Mouse (Mus musculus) neural tube, embryonic 13.5 days (tissue): Measurements from ENCODE around the gene Rnf43. TPM values are rescaled to one million over a fixed set of nuclear protein-coding genes. Genes with fewer than 3 reads are reported as not detected.

Experiments used
- ATAC-seq: fragments of 200-750 bp; cut with Nextera tagmentation; 2 replicates; pipeline ENCODE4 v1.8.0; 2017; ENCODE audit warnings: low read depth, mild to moderate bottlenecking, moderate TSS enrichment, moderate library complexity
- H3K27ac ChIP-seq: fragments of 300-500 bp; sonication (generic); replicated peaks from 2 replicates; pipeline ENCODE4 v1.5.1; 2015; ENCODE audit warnings: moderate library complexity, mild to moderate bottlenecking, inconsistent platforms
- H3K27me3 ChIP-seq: fragments of 300-500 bp; sonication (generic); 2 replicates; pipeline ENCODE4 v1.6.1; 2015; ENCODE audit warnings: mild to moderate bottlenecking, inconsistent platforms
- H3K36me3 ChIP-seq: fragments of 300-500 bp; sonication (generic); 2 replicates; pipeline ENCODE4 v1.6.1; 2015; ENCODE audit warnings: mild to moderate bottlenecking, inconsistent platforms
- H3K4me1 ChIP-seq: fragments of 300-500 bp; sonication (generic); replicated peaks from 2 replicates; pipeline ENCODE4 v1.6.1; 2015; ENCODE audit warnings: inconsistent platforms
- H3K4me2 ChIP-seq: fragments of 300-500 bp; sonication (generic); 2 replicates; pipeline ENCODE4 v1.6.1; 2015; ENCODE audit warnings: inconsistent platforms, mild to moderate bottlenecking, moderate library complexity
- H3K4me3 ChIP-seq: fragments of 300-500 bp; sonication (generic); 2 replicates; pipeline ENCODE4 v1.5.1; 2015; ENCODE audit warnings: mild to moderate bottlenecking, inconsistent platforms
- H3K9ac ChIP-seq: fragments of 300-500 bp; sonication (generic); 2 replicates; pipeline ENCODE4 v1.6.1; 2015; ENCODE audit warnings: moderate library complexity, mild to moderate bottlenecking, inconsistent platforms
- H3K9me3 ChIP-seq: fragments of 300-500 bp; sonication (generic); 2 replicates; pipeline ENCODE4 v1.6.1; 2016; ENCODE audit warnings: inconsistent platforms
- WGBS: fragments of 180-500 bp; shearing (Covaris S2); methylation state at CpG from one replicate; pipeline ENCODE4 v1.1.7; 2015; 5-methylcytosine and 5-hydroxymethylcytosine counted together
- polyA plus RNA-seq: library from polyadenylated mRNA; unstranded; fragments of >200 nt; fragmentation: Nextera tagmentation; extraction: Ambion mirVana; gene quantifications from 2 replicates; pipeline ENCODE4 v1.2.1, GENCODE M21; 2015

Gene Rnf43
- polyA plus RNA-seq, 1 experiment from 2014 or later = 0.68 TPM

GRCm38 (mm10) chr11:87759609-87760005 lies 97.1 kb downstream of the Rnf43 start:
- no peak for ATAC-seq
- Histone ChIP-seq H3K9ac (peak overlapping the region; percentile 85; the same call in 1 of the 2 replicates), H3K4me2 (peak overlapping the region; percentile 96), H3K9me3 (no peaks in the 10 kb centered on the region), H3K36me3 (no peaks in the 10 kb centered on the region), H3K27ac (peak overlapping the region; percentile 88), H3K4me1 (peaks cover 49% of the 10 kb centered on the region), H3K27me3 (peaks cover 28% of the 10 kb centered on the region), H3K4me3 (no peak overlapping the region)
- WGBS = 12% methylated on average over 3 of the region's 3 CpGs

DNA sequence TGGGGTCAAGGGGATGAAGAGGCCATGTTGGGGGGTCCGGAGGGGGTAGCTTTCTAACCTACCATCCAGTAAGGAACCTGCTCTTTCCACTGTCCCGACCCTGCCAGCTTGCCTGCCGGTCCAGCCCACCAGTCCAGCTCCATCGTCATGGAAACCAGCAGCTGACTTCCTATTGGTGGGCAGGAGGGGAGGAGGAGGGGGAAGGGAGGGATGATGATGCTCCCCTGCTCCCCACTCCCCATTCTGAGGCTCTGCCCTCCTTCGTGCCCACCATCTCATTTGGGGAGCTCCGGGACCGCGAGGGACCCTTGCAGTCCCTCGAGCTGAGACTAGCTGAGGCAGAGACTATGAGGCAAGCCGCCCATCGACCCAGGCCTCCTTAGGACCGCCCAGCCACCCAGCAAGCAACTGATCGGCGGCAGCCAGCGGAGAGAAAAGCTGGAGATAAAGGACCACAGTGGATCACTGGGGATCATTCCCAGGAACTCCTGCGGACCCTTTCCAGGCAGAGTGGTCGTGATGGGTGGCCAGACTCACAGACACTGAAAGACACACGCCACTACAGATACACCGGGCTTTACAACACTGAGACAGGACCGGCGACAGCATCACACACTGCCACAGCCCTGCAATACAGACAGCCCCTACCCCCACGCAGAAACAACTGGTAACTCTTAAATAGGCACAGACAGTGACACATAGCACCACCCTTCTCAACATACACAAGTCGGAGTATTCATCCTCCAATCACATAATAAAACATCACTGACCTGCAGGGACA lies 98.0 kb downstream of the Rnf43 start, which contains the start of gene Tspoap1:
TSS of gene Tspoap1 (plus strand) at position 241 of the 781 bp plus-strand sequence.
- H3K4me2 ChIP-seq = peak within 1 kb of the TSS; percentile 96
- H3K4me3 ChIP-seq = peak within 1 kb of the TSS; percentile 68
- H3K27me3 ChIP-seq = peaks cover 37% of the 10 kb centered on the region
- ATAC-seq = peak; percentile 78
- no peaks in the 10 kb centered on the region for H3K9me3 ChIP-seq
- H3K4me1 ChIP-seq = peaks cover 58% of the 10 kb centered on the region
- H3K27ac ChIP-seq = peak within 1 kb of the TSS; percentile 88
- 6% methylated on average over 23 of the region's 23 CpGs for WGBS
- no peaks in the 10 kb centered on the region for H3K36me3 ChIP-seq
- peak within 1 kb of the TSS; percentile 85 for H3K9ac ChIP-seq

DNA sequence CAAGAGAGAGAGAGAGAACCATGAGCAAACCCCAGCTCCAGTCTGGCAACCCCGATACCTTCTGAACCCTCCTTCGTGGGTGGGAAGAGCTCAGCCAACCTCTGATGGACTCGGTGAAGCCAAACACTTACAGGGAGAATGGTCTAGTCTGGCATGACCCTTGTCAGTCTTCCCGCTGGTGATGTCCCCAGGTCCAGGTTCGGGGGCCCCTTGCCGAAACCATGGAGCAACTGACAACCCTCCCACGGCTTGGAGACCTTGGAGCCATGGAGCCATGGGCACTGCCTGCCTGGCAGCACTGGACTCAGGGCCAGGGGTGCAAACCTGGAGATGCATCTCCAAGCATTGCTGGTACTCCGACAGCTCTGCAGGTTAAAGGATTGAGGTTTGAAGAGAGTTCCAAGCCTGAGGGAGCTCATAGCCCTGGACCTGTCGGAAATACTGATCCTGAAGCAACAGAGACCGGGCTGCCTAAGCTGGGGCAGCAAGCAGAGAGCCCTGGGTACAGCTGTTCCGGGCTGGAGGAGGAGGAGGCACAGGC lies 98.7 kb downstream of the Rnf43 start:
- H3K9ac ChIP-seq = peak overlapping the region; percentile 85
- H3K4me3 ChIP-seq = peak overlapping the region; percentile 68
- peaks cover 59% of the 10 kb centered on the region for H3K4me1 ChIP-seq
- WGBS = 60% methylated on average over 11 of the region's 11 CpGs
- H3K9me3 ChIP-seq = no peaks in the 10 kb centered on the region
- H3K36me3 ChIP-seq = 0 out of 2 replicates have a peak, but pooled peaks cover under 1% of the 10 kb centered on the region
- H3K27me3 ChIP-seq = peaks cover 45% of the 10 kb centered on the region
- H3K4me2 ChIP-seq = peak overlapping the region; percentile 96
- no peak for ATAC-seq
- no peak overlapping the region; the same call in 1 of the 2 replicates for H3K27ac ChIP-seq

DNA sequence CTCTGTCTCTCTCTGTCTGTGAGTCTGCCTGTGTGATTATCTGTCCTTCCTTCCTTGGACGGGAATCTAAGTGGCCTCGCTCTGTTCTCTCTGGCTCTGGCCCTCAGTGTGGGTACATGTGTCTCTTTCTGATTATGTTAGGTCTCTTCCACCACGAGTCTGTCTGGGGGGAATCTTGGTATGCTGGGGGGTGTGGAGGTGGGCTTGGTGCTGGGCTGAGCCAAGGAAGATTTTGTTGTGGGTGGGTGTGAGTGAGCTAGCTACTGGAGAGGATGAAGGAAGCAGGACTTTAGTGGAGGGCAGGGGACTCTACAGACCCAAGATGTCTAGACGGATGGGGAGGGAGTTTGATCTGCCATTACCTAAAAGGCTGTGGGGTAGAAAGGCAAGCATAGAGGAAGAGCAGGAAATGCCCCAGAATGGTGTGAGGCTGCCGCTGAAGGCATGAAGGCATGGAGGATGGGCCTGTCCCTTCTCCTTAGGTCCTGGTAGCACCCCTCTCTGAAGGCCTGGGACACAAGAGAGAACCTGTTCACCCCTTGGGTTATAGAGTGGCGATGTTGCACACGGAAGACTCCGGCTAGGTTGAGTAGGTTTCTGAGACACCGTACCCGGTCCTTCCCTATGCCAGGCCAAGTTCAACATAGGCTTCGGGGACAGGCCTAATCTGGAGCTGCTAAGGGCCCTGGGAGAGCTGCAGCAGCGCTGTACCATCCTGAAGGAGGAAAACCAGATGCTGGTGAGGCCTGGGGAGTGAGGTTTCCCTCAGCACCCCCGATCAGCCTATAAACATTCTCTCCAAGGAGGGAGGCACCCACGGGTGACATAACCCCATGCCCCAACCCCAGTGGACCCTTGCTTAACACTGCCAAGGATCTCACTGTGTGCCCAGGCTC lies 99.5 kb downstream of the Rnf43 start:
- peak overlapping the region; percentile 96 for H3K4me2 ChIP-seq
- H3K4me1 ChIP-seq = peaks cover 59% of the 10 kb centered on the region
- H3K4me3 ChIP-seq = peak overlapping the region; percentile 68
- H3K9ac ChIP-seq = peak overlapping the region; percentile 85
- no peak for ATAC-seq
- 75% methylated on average over 14 of the region's 14 CpGs for WGBS
- peak overlapping the region; percentile 84; the same call in 1 of the 2 replicates for H3K27ac ChIP-seq
- H3K9me3 ChIP-seq = no peaks in the 10 kb centered on the region
- H3K36me3 ChIP-seq = 0 out of 2 replicates have a peak, but pooled peaks cover 7% of the 10 kb centered on the region
- peaks cover 53% of the 10 kb centered on the region for H3K27me3 ChIP-seq

- H3K4me3 ChIP-seq = peak overlapping the region; percentile 68
- H3K27me3 ChIP-seq = peaks cover 61% of the 10 kb centered on the region
- peak overlapping the region; percentile 84 for H3K27ac ChIP-seq
- H3K4me1 ChIP-seq = peaks cover 59% of the 10 kb centered on the region
- H3K9me3 ChIP-seq = no peaks in the 10 kb centered on the region
- peak overlapping the region; percentile 96 for H3K4me2 ChIP-seq
- no peak for ATAC-seq
- 42% methylated on average over 12 of the region's 12 CpGs for WGBS
- 0 out of 2 replicates have a peak, but pooled peaks cover 7% of the 10 kb centered on the region for H3K36me3 ChIP-seq
- H3K9ac ChIP-seq = peak overlapping the region; percentile 85
Measured at GRCm38 (mm10) chr11:87762702-87763385, 100.3 kb downstream of the Rnf43 start.

GRCm38 (mm10) chr11:87763511-87763987 lies 101.0 kb downstream of the Rnf43 start:
- Histone ChIP-seq H3K27me3 (peaks cover 61% of the 10 kb centered on the region), H3K36me3 (peaks cover 13% of the 10 kb centered on the region; the same call in 1 of the 2 replicates), H3K4me1 (peaks cover 59% of the 10 kb centered on the region), H3K4me2 (peak overlapping the region; percentile 96), H3K9ac (peak overlapping the region; percentile 85), H3K4me3 (peak overlapping the region; percentile 68), H3K27ac (peak overlapping the region; percentile 84), H3K9me3 (no peaks in the 10 kb centered on the region)
- peak; percentile 68 for ATAC-seq
- 1% methylated on average over 17 of the region's 17 CpGs for WGBS

GRCm38 (mm10) chr11:87763988-87764876 lies 101.7 kb downstream of the Rnf43 start:
- Histone ChIP-seq H3K9ac (peak overlapping the region; percentile 85), H3K27ac (peak overlapping the region; percentile 84), H3K9me3 (no peaks in the 10 kb centered on the region), H3K4me3 (peak overlapping the region; percentile 68), H3K27me3 (peaks cover 61% of the 10 kb centered on the region), H3K4me1 (peaks cover 59% of the 10 kb centered on the region), H3K36me3 (peaks cover 18% of the 10 kb centered on the region), H3K4me2 (peak overlapping the region; percentile 96)
- ATAC-seq = peak; percentile 48
- under 1% methylated on average over 65 of the region's 65 CpGs for WGBS

- Histone ChIP-seq H3K27ac (no peak overlapping the region), H3K9ac (no peak overlapping the region), H3K36me3 (peaks cover 59% of the 10 kb centered on the region), H3K27me3 (peaks cover 42% of the 10 kb centered on the region), H3K9me3 (no peaks in the 10 kb centered on the region), H3K4me3 (no peak overlapping the region), H3K4me2 (no peak overlapping the region), H3K4me1 (peaks cover 18% of the 10 kb centered on the region)
- no peak for ATAC-seq
- 95% methylated on average over 4 of the region's 4 CpGs for WGBS
Measured at GRCm38 (mm10) chr11:87768745-87769144, 106.2 kb downstream of the Rnf43 start.

DNA sequence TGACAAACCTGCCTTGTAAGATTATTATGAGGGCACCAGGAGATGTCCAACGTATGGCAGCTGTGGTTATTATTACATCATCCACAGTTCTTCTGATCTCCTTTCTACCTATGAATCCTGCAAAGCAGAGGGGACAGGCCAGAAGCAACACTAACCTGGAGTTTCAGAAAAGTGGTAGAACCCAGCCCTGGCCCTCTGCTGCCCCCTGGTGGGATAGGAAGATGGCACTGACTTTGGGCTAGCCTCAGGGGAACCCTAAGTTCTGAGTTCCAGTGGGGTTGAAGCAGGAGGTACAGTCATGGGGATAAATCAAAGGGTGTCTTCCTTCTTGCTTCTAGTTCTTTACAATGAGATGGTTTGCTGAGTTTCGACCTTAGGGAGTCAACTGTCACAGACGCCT lies 108.5 kb downstream of the Rnf43 start:
- peaks cover 73% of the 10 kb centered on the region for H3K36me3 ChIP-seq
- 63% methylated on average over 3 of the region's 3 CpGs for WGBS
- H3K27ac ChIP-seq = no peak overlapping the region
- no peak overlapping the region for H3K9ac ChIP-seq
- H3K9me3 ChIP-seq = no peaks in the 10 kb centered on the region
- H3K4me3 ChIP-seq = no peak overlapping the region
- H3K27me3 ChIP-seq = peaks cover 25% of the 10 kb centered on the region
- H3K4me1 ChIP-seq = no peaks in the 10 kb centered on the region
- H3K4me2 ChIP-seq = no peak overlapping the region
- ATAC-seq = no peak

DNA sequence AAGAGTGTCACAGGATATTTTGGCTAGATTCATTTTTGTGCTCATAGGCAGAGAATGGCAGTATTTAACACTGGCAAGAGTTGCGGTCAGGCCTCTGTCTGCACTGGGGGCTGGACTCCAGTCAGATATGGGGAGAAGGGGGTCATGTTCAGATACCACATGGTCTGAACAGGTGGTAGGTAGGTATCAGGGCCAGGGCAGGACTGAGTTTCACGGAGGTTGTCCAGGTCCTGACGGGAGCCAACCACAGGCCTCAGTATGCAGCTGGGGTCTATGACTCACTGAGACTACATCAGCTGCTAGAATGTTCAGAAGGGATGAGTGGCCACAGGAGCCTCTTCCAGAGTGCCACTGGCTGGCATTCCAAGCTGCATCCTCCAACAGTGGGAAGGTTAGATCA lies 109.8 kb downstream of the Rnf43 start:
- H3K9ac ChIP-seq = no peak overlapping the region
- no peak overlapping the region for H3K4me2 ChIP-seq
- H3K27ac ChIP-seq = no peak overlapping the region
- H3K4me1 ChIP-seq = no peaks in the 10 kb centered on the region
- peaks cover 80% of the 10 kb centered on the region for H3K36me3 ChIP-seq
- no peak overlapping the region for H3K4me3 ChIP-seq
- H3K9me3 ChIP-seq = no peaks in the 10 kb centered on the region
- WGBS = 92% methylated on average over 3 of the region's 3 CpGs
- peaks cover 24% of the 10 kb centered on the region for H3K27me3 ChIP-seq
- ATAC-seq = no peak
